Mouse (Mus musculus): ENCODE data around the gene Gm17571. TPM values are rescaled to one million over a fixed set of nuclear protein-coding genes. Genes with fewer than 3 reads are reported as not detected.

The Gm17571 gene
- polyA plus RNA-seq (2012; rRNA removed): not detected in 2 replicates

GRCm38 (mm10) chr9:13446703-13447285 is at the start of gene Gm17571:
Gm17571 (minus strand) TSS chr9:13446753.

Other genes starting within 250 kb of the Gm17571 start
- gene Jrkl, start 200.9 kb downstream of the Gm17571 start, polyA plus RNA-seq (2012; rRNA removed): 2.1 and 2.7 TPM in 2 replicates
- 12.5 and 13.6 TPM in 2 replicates for gene Ccdc82, start 199.8 kb downstream of the Gm17571 start, polyA plus RNA-seq (2012; rRNA removed)
- gene Maml2, start 148.8 kb downstream of the Gm17571 start, polyA plus RNA-seq (2012; rRNA removed): 0.64 and 0.76 TPM in 2 replicates